Mouse (Mus musculus) intestine, embryonic 16.5 days (tissue): ENCODE measurements around the gene Pde10a. TPM values are rescaled to one million over a fixed set of nuclear protein-coding genes. Genes with fewer than 3 reads are reported as not detected.

Experiments
- ATAC-seq: fragments of 200-750 bp; cut with Nextera tagmentation; 2 replicates; pipeline ENCODE4 v1.8.0; 2017; ENCODE audit warnings: moderate TSS enrichment, moderate library complexity
- H3K27ac ChIP-seq: fragments of 300-500 bp; sonication (generic); 2 replicates; pipeline ENCODE4 v1.5.1; 2014; ENCODE audit warnings: mild to moderate bottlenecking, low read length
- H3K27me3 ChIP-seq: fragments of 300-500 bp; sonication (generic); replicated peaks from 2 replicates; pipeline ENCODE4 v1.6.1; 2014; ENCODE audit warnings: low read length, control low read depth, mixed read lengths; ENCODE audit not compliant: control insufficient read depth, insufficient read depth
- H3K36me3 ChIP-seq: fragments of 300-500 bp; sonication (generic); 2 replicates; pipeline ENCODE4 v1.6.1; 2014; ENCODE audit warnings: low read length, control low read depth; ENCODE audit not compliant: control insufficient read depth, insufficient read depth
- H3K4me1 ChIP-seq: fragments of 300-500 bp; sonication (generic); 2 replicates; pipeline ENCODE4 v1.6.1; 2014; ENCODE audit warnings: low read length, control low read depth, mixed read lengths; ENCODE audit not compliant: control insufficient read depth, insufficient read depth
- H3K4me2 ChIP-seq: fragments of 300-500 bp; sonication (generic); 2 replicates; pipeline ENCODE4 v1.6.1; 2014; ENCODE audit warnings: low read depth, low read length, control low read depth
- H3K4me3 ChIP-seq: fragments of 300-500 bp; sonication (generic); 2 replicates; pipeline ENCODE4 v1.5.1; 2014; ENCODE audit warnings: mild to moderate bottlenecking, low read length
- H3K9ac ChIP-seq: fragments of 300-500 bp; sonication (generic); 2 replicates; pipeline ENCODE4 v1.6.1; 2014; ENCODE audit warnings: low read depth, low read length
- H3K9me3 ChIP-seq: fragments of 300-500 bp; sonication (generic); 2 replicates; pipeline ENCODE4 v1.6.1; 2016; ENCODE audit warnings: low read length, control low read depth; ENCODE audit not compliant: control insufficient read depth
- WGBS: fragments of 180-500 bp; shearing (Covaris S2); extraction: QIAGEN DNeasy Blood & Tissue Kit; methylation state at CpG from one replicate; pipeline ENCODE4 v1.1.7; 2014; 5-methylcytosine and 5-hydroxymethylcytosine counted together
- polyA plus RNA-seq: library from polyadenylated mRNA; unstranded; fragments of >200 nt; fragmentation: Nextera tagmentation; extraction: Ambion mirVana; gene quantifications from 2 replicates; pipeline ENCODE4 v1.2.1, GENCODE M21; 2015

Pde10a gene
- polyA plus RNA-seq, 1 experiment from 2014 or later: 1.0 TPM

DNA sequence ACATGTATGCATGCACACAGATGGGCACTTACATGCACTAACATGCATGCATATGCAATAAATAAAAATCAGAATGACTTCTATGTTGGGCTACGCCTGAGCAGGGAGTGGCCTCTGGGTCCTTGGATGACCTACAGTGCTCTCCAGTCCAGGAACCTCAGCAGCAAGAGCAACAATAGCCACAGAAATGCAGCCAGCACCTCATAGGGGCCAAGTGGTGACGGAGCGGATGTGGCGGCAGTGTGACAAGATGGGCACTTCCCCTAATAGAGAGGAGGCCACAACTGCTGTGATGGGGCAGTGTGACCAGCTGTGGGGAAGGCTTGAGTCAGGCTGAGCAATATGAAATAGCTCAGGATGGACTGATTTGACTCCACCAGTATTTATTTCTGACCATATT, 109.3 kb downstream of the Pde10a start:
- ATAC-seq: no peak
- H3K9ac ChIP-seq: no peak overlapping the region
- H3K9me3 ChIP-seq: no peaks in the 10 kb centered on the region
- H3K36me3 ChIP-seq: no peaks in the 10 kb centered on the region
- H3K4me3 ChIP-seq: no peak overlapping the region
- no peak overlapping the region for H3K27ac ChIP-seq
- H3K4me2 ChIP-seq: no peak overlapping the region
- no peaks in the 10 kb centered on the region for H3K4me1 ChIP-seq
- H3K27me3 ChIP-seq: no peaks in the 10 kb centered on the region
- WGBS: 89% methylated on average over 4 of the region's 4 CpGs

DNA sequence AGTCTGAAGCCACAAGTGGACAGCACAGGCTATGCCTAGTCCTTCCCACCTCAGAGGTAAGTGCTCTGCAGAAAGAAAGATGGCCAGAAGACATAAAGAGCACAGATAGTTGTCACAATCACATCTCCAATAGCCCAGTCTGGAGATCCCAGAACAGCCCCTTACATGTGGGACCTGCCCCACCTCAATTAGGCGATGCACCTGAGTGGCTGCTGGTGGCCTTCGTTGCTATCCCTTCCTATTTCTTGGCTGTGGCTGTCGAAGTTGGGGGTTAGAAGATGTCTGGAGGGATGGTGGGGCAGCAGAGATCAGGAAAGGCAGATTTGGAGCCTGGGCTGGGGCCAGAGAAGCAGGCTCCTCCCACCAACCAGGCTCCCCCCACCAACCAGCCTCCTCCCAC, 111.1 kb downstream of the Pde10a start:
- no peak overlapping the region for H3K9ac ChIP-seq
- no peaks in the 10 kb centered on the region for H3K9me3 ChIP-seq
- WGBS: 66% methylated on average over 3 of the region's 3 CpGs
- H3K27ac ChIP-seq: no peak overlapping the region
- no peak overlapping the region for H3K4me2 ChIP-seq
- H3K36me3 ChIP-seq: no peaks in the 10 kb centered on the region
- no peak for ATAC-seq
- no peaks in the 10 kb centered on the region for H3K27me3 ChIP-seq
- no peak overlapping the region for H3K4me3 ChIP-seq
- no peaks in the 10 kb centered on the region for H3K4me1 ChIP-seq

DNA sequence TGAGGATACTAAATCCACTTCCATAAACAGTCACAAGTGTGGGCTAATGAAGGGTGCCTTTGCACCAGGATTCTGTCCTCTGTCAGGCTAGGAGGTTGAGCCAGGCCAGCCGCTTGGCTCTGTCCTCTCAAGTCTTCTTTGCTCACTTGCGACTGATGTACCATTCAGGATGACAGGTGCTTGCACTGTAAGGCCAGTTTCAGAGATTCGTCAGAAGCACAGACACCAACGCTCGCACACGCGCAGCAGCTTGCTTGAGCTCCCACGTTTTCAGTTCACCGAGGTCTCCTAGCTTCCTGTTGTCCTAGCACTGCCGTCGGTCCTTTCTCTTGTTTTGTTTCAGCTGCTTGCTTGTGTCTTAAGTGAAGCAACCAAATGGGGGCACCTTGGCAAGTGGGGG, 111.5 kb downstream of the Pde10a start:
- Histone ChIP-seq H3K36me3 (no peaks in the 10 kb centered on the region), H3K4me2 (no peak overlapping the region), H3K27me3 (no peaks in the 10 kb centered on the region), H3K9ac (no peak overlapping the region), H3K4me1 (no peaks in the 10 kb centered on the region), H3K4me3 (no peak overlapping the region), H3K27ac (no peak overlapping the region), H3K9me3 (no peaks in the 10 kb centered on the region)
- no peak for ATAC-seq
- whole genome bisulfite sequencing: 66% methylated on average over 11 of the region's 11 CpGs

DNA sequence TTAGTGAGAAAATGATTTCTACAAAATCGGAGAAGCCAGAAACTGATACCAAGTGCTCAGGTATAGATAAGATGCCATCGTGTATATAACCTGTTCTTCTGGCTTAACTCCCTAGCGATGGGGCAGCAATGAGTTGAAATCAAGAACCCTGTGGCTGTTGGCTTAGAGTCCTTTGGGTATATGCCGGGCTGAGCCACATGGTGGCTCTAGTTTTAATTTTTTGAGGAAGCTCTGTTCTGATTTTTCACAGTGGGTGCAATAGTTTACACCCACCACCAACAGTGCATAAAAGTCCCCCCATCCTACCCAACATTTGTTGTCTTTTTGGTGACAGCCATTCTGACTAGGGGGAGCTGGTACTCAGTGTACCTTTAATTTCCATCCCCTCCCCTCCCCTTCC, 112.0 kb downstream of the Pde10a start:
- Histone ChIP-seq H3K4me2 (no peak overlapping the region), H3K9ac (no peak overlapping the region), H3K27ac (no peak overlapping the region), H3K4me3 (no peak overlapping the region), H3K36me3 (no peaks in the 10 kb centered on the region), H3K4me1 (no peaks in the 10 kb centered on the region), H3K9me3 (no peaks in the 10 kb centered on the region), H3K27me3 (no peaks in the 10 kb centered on the region)
- no peak for ATAC-seq
- WGBS: 68% methylated on average over 4 of the region's 4 CpGs

DNA sequence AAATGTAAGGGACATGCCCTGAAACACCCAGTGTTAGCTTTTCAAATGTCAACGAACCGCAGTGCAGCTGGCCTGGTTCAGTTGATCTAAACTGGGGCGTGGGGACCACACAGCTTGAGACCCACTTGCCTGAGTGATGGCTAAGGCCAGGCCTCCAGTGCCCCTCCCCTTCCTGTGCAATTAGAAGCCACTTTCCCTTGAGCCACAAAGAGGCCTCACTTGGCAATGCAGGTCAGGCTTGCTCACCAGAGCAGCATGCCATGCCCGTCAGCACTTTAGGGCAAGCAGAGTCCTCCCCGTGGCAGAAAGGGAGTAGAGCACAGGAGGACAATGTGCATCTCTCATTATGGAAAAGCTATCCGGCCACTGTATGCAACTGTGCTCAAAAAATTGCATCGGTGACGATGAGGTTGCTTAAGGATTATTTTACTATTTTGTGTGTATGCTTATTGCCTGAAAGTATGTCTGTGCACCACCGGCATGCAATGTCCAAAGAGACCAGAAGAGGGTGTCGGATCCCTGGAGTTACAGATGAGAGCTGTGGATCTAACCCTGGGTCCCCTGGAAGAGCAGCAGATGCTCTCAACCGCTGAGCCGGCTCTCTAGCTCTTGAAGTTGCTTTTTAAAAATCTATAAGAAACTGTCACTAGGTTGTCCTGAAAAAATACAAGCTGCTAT, 114.7 kb downstream of the Pde10a start:
- H3K4me2 ChIP-seq: no peak overlapping the region
- no peak overlapping the region for H3K27ac ChIP-seq
- no peak overlapping the region for H3K9ac ChIP-seq
- H3K4me1 ChIP-seq: no peaks in the 10 kb centered on the region
- no peak overlapping the region for H3K4me3 ChIP-seq
- H3K36me3 ChIP-seq: no peaks in the 10 kb centered on the region
- no peaks in the 10 kb centered on the region for H3K27me3 ChIP-seq
- no peaks in the 10 kb centered on the region for H3K9me3 ChIP-seq
- no peak for ATAC-seq
- 78% methylated on average over 12 of the region's 12 CpGs for WGBS

DNA sequence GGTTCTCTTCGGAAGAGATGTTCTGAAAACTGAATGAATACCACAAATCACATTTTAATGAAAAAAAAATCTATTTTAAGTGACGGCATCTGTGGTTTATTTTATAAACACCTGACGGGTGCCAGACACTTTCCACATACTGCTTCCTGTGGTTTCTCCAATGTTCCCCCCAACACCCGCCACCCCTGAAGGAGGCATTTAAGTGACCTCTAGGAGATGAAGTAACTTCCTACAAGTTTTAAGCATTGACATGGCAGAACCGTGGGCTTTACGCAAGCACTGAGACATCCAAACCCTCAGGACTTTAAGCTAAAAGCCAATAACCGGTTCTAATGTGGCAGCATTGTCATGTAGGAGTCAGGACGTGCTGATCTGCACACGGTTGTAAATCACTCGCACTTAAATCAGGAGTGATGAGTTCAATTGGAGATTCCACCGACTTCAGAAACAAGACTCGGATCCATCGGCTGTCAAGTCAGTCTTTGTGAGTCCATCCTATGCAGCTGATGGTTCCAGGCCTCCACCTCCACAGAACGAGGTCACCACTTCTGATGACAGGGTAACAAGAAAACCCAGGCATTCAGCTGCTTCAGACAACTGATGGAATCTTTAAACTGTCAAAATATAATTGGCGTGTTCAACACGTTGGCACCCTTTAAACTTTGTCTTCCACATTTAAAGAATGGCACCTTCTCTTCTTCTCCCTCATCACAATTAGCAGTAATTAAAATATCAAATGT, 115.7 kb downstream of the Pde10a start:
- no peak overlapping the region for H3K4me2 ChIP-seq
- ATAC-seq: no peak
- H3K9me3 ChIP-seq: no peaks in the 10 kb centered on the region

DNA sequence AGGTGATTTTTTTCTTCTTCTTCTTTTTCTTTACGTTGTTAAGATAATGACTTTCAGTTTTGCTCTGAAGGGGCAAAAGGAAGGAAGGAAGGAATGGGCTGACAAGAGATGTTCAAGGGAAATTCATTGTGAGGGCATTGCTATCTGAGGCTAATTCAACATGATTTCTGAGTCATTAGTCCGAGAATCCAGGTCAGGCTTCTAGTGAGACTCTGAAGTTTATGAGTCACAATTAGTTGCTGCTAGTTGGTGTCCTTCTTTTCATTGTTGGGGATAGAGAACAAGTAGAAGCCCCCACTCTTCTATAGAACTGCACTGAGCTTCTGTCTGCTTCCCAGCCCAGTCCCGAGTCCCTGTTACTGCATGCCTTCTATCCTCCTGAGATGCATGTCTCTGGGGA, 116.3 kb downstream of the Pde10a start:
- no peak overlapping the region for H3K27ac ChIP-seq
- no peaks in the 10 kb centered on the region for H3K36me3 ChIP-seq
- H3K4me3 ChIP-seq: no peak overlapping the region
- H3K27me3 ChIP-seq: no peaks in the 10 kb centered on the region
- 61% methylated on average over 3 of the region's 3 CpGs for WGBS
- H3K4me2 ChIP-seq: no peak overlapping the region
- no peak overlapping the region for H3K9ac ChIP-seq
- no peaks in the 10 kb centered on the region for H3K9me3 ChIP-seq
- H3K4me1 ChIP-seq: no peaks in the 10 kb centered on the region
- ATAC-seq: no peak

More for the DNA sequence above, 115.7 kb downstream of the Pde10a start:
- H3K4me1 ChIP-seq: no peaks in the 10 kb centered on the region
- no peak overlapping the region for H3K27ac ChIP-seq
- WGBS: 77% methylated on average over 16 of the region's 16 CpGs
- H3K9ac ChIP-seq: no peak overlapping the region
- H3K36me3 ChIP-seq: no peaks in the 10 kb centered on the region
- no peak overlapping the region for H3K4me3 ChIP-seq
- no peaks in the 10 kb centered on the region for H3K27me3 ChIP-seq

DNA sequence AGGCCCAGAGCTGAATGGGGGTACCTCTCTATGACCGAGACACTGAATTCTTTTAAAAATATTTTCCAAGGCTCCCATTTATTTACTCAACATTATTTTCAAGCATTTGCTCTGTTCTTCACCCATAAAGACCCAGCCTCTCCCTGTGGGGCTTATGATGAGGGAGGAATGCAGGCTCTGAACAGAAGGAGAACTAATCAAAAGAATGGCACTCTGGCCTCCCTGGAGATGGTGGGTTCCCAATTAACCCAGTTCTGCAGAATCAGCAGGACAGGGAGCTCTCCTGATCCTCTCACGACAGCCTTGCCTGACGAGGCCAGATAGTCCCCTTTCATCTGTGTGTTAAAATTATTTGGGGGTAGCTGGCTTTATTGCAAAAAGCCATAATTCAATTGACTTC, 117.2 kb downstream of the Pde10a start:
- Histone ChIP-seq H3K9me3 (no peaks in the 10 kb centered on the region), H3K27ac (no peak overlapping the region), H3K27me3 (no peaks in the 10 kb centered on the region; the same call in 1 of the 2 replicates), H3K4me2 (no peak overlapping the region), H3K36me3 (no peaks in the 10 kb centered on the region), H3K9ac (no peak overlapping the region), H3K4me1 (no peaks in the 10 kb centered on the region), H3K4me3 (no peak overlapping the region)
- 72% methylated on average over 3 of the region's 3 CpGs for WGBS
- ATAC-seq: no peak

DNA sequence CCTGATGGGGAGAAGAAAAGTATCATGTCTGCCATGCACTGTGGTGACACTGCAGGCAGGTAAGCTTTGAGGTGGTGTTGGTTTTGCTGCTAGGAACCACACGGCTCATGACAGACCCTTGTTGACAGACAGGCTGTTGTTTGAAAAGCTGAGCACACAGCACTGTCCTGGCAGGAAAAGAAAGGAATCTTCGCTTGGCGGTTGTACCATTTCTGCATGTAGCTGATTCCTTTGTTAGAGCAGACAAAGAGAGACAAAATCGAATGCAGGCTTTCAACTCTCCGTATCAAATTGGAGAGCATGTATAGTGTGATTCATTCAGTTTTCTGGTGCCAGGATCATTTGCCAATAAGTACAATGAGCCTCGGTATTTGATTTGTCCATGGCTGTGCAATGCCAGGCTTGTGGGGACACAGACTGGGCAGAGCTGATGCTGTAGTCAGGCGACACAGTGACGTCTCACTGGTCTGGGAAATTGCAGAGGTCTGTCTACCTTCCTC, 122.2 kb downstream of the Pde10a start:
- Histone ChIP-seq H3K4me1 (no peaks in the 10 kb centered on the region), H3K27me3 (no peaks in the 10 kb centered on the region; the same call in 1 of the 2 replicates), H3K9me3 (0 out of 2 replicates have a peak, but pooled peaks cover 3% of the 10 kb centered on the region), H3K27ac (no peak overlapping the region), H3K36me3 (no peaks in the 10 kb centered on the region), H3K4me2 (no peak overlapping the region), H3K9ac (no peak overlapping the region), H3K4me3 (no peak overlapping the region)
- WGBS: 46% methylated on average over 8 of the region's 8 CpGs
- no peak for ATAC-seq
